Mouse (Mus musculus) brain, embryonic 14.5 days (tissue): Measurements from ENCODE around the gene Tmem190.

Experiments
- CTCF ChIP-seq: fragments of 200-500 bp; IDR thresholded peaks from 2 replicates; pipeline ENCODE4 v1.5.1; 2012; ENCODE audit warnings: inconsistent platforms, mild to moderate bottlenecking, moderate library complexity, borderline replicate concordance; ENCODE audit not compliant: insufficient read depth, insufficient read length; ENCODE audit errors: extremely low read depth
- POLR2A ChIP-seq: fragments of 200-500 bp; IDR thresholded peaks from 2 replicates; pipeline ENCODE4 v1.6.1; 2012; ENCODE audit warnings: mild to moderate bottlenecking, inconsistent platforms, borderline replicate concordance; ENCODE audit not compliant: poor library complexity, insufficient read depth, insufficient read length, severe bottlenecking; ENCODE audit errors: extremely low read depth

DNA sequence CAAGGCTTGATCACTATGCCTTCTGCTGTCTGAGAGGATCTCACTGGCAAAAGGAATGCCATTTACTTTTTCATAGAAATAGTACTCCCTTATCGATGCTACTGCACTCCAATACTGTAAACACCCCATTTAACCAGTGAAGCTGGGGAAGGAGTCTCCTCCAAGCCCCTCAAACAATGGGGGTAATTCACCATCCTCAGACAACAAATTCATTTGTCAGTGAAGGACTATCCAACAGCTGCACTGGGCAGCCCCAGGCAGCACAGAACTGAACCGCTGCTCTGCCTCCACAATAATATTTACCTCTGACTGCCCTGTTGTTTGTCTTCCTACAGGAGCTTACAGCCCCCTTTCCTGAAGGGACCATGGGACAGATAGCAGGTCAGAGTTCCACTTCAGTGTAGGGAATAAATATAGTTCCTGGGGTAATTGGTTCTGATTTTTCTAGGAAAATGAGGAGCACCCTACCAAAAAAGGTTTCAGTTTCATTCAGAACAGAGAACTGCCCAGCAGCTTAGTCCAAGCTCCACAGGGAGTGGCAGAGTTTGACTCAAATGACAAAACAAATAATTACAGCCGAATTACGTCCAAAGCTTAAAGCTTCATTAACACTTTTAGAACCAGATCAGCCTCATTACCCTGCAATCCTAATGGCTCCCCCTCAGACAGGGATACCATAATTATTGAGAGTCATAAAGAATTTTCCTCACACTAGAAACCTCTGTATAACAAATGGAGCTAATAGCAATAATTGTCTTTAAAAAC, 17.6 kb upstream of the Tmem190 start:
- TF ChIP-seq CTCF (no peak), POLR2A (no peak)
